Mouse (Mus musculus) limb, embryonic 14.5 days (tissue): ENCODE results near the gene Slc22a20. TPM values are rescaled to one million over a fixed set of nuclear protein-coding genes. Genes with fewer than 3 reads are reported as not detected.

ENCODE experiments used
- ATAC-seq: fragments of 200-750 bp; cut with Nextera tagmentation; 2 replicates; pipeline ENCODE4 v1.8.0; 2017; ENCODE audit warnings: low read depth, moderate number of reproducible peaks, moderate TSS enrichment; ENCODE audit not compliant: low FRiP score
- DNase-seq: peaks from one replicate; pipeline ENCODE4 v3.0.0-alpha.2; 2015; ENCODE audit warnings: low spot score
- H3K27ac ChIP-seq: fragments of 300-500 bp; sonication (generic); replicated peaks from 2 replicates; pipeline ENCODE4 v1.5.1; 2014; ENCODE audit warnings: low read depth, mild to moderate bottlenecking, low read length, moderate library complexity, mixed read lengths
- H3K27me3 ChIP-seq: fragments of 300-500 bp; sonication (generic); 2 replicates; pipeline ENCODE4 v1.6.1; 2014; ENCODE audit warnings: low read length, mixed read lengths; ENCODE audit not compliant: control insufficient read depth, insufficient read depth
- H3K36me3 ChIP-seq: fragments of 300-500 bp; sonication (generic); 2 replicates; pipeline ENCODE4 v1.6.1; 2014; ENCODE audit warnings: mild to moderate bottlenecking, low read length, moderate library complexity, mixed read lengths; ENCODE audit not compliant: control insufficient read depth, insufficient read depth
- H3K4me1 ChIP-seq: fragments of 300-500 bp; sonication (generic); 2 replicates; pipeline ENCODE4 v1.6.1; 2014; ENCODE audit warnings: antibody characterized with exemption, low read length, mixed read lengths; ENCODE audit not compliant: control insufficient read depth, insufficient read depth
- H3K4me2 ChIP-seq: fragments of 300-500 bp; sonication (generic); replicated peaks from 2 replicates; pipeline ENCODE4 v1.6.1; 2014; ENCODE audit warnings: low read depth, mild to moderate bottlenecking, low read length, moderate library complexity; ENCODE audit not compliant: severe bottlenecking
- H3K4me3 ChIP-seq: fragments of 300-500 bp; sonication (generic); replicated peaks from 2 replicates; pipeline ENCODE4 v1.5.1; 2014; ENCODE audit warnings: low read length
- H3K9ac ChIP-seq: fragments of 300-500 bp; sonication (generic); 2 replicates; pipeline ENCODE4 v1.6.1; 2014; ENCODE audit warnings: mild to moderate bottlenecking, low read depth, low read length, moderate library complexity; ENCODE audit not compliant: severe bottlenecking
- H3K9me3 ChIP-seq: fragments of 300-500 bp; sonication (generic); 2 replicates; pipeline ENCODE4 v1.6.1; 2016; ENCODE audit warnings: low read length; ENCODE audit not compliant: control insufficient read depth
- POLR2A ChIP-seq: fragments of 200-500 bp; IDR thresholded peaks from 2 replicates; pipeline ENCODE4 v1.8.0; 2012; ENCODE audit warnings: inconsistent platforms, mild to moderate bottlenecking, moderate library complexity, borderline replicate concordance; ENCODE audit not compliant: insufficient read depth, insufficient read length; ENCODE audit errors: extremely low read depth
- WGBS: fragments of 180-500 bp; shearing (Covaris S2); extraction: QIAGEN DNeasy Blood & Tissue Kit; methylation state at CpG from one replicate; pipeline ENCODE4 v1.1.7; 2014; 5-methylcytosine and 5-hydroxymethylcytosine counted together
- polyA plus RNA-seq, 2 experiments: library from polyadenylated mRNA; depleted of rRNA in 1 of 2; stranded (reverse) in 1 of 2; unstranded in 1 of 2; fragments of >200 nt; fragmentation: Nextera tagmentation in 1 of 2; extraction: Ambion mirVana in 1 of 2; gene quantifications; 2 replicates each; pipeline versions ENCODE4 v1.2.1 to v1.2.3; 2012 to 2014

The Slc22a20 gene
- polyA plus RNA-seq, 2 experiments: not detected

DNA sequence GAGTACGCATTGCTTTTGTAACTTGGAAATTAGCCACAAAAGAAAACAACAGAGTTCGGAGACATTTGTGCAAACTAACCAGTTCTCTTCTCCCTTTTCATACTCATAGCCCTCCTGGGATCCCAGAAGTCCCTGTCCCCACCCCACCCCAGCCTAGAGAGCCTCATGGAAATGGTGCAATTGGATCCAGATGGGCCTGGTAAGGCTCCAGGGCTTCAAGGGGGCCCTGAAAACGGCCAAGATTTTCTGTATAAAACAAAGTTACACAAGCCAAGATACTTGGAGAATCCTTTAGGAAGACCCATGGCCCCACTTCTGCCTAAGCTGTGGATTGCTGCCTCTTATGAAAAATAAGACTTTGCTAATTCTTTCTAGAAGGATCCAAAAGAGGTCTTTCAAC lies 8.2 kb downstream of the Slc22a20 start:
- WGBS: 47% methylated on average over 3 of the region's 3 CpGs
- no peaks in the 10 kb centered on the region for H3K9me3 ChIP-seq
- H3K4me3 ChIP-seq: no peak overlapping the region
- no peak for ATAC-seq
- no peaks in the 10 kb centered on the region for H3K4me1 ChIP-seq
- H3K27me3 ChIP-seq: no peaks in the 10 kb centered on the region
- no peak overlapping the region for H3K9ac ChIP-seq
- no peaks in the 10 kb centered on the region for H3K36me3 ChIP-seq
- TF ChIP-seq POLR2A: no peak
- no peak overlapping the region for H3K4me2 ChIP-seq
- peak; percentile 54 for DNase-seq
- H3K27ac ChIP-seq: peak overlapping the region; percentile 11; the same call in 1 of the 2 replicates

DNA sequence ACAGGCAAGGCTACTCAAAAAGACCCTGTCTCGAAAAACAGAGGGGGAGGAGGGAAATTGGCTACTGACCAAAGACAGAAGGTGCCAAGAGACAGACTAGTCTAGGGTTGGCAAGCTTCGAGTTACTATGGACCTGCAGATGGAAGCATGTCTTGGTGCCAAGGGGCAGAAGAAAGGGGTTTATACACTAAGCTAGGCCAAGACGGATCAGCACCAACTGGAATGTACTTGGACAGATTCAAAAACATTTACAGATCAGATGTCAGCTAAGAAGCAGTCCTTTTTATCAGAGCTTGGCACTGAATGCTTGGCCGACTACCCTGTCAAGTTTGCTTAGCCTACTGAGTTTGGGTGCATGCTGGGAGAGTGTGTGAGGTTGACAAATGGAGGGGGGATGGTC lies 10.3 kb downstream of the Slc22a20 start:
- ATAC-seq: no peak
- WGBS: 83% methylated on average over 4 of the region's 4 CpGs
- TF ChIP-seq POLR2A: no peak
- no peaks in the 10 kb centered on the region for H3K27me3 ChIP-seq
- no peak overlapping the region for H3K4me3 ChIP-seq
- H3K36me3 ChIP-seq: no peaks in the 10 kb centered on the region
- no peaks in the 10 kb centered on the region for H3K9me3 ChIP-seq
- H3K27ac ChIP-seq: no peak overlapping the region
- no peaks in the 10 kb centered on the region for H3K4me1 ChIP-seq
- DNase-seq: no peak
- no peak overlapping the region for H3K9ac ChIP-seq
- H3K4me2 ChIP-seq: no peak overlapping the region

DNA sequence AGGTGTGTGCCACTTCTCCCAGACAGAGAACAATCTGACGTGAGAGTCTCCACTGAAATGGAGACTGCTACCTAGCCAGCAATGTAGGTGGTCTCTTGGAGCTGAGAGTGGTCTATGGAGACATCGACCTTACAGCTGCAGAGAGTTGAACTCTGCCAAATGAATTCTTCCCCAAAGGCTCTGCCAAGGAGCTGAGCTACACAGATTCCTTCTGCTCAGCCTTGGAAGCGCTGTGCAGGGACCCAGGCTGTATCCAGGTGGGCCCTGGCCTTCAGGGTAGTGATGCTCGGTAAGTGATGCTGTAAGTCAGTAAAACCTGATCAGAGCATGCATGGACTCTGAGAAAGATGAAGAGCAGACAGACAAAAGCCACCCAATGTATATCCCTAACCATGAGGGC lies 10.8 kb downstream of the Slc22a20 start:
- no peak overlapping the region for H3K9ac ChIP-seq
- H3K4me2 ChIP-seq: no peak overlapping the region
- H3K4me3 ChIP-seq: no peak overlapping the region
- WGBS: 69% methylated on average over 4 of the region's 4 CpGs
- H3K4me1 ChIP-seq: no peaks in the 10 kb centered on the region
- H3K36me3 ChIP-seq: no peaks in the 10 kb centered on the region
- ATAC-seq: no peak
- no peak for TF ChIP-seq POLR2A
- no peaks in the 10 kb centered on the region for H3K9me3 ChIP-seq
- H3K27ac ChIP-seq: no peak overlapping the region
- DNase-seq: peak; percentile 27
- H3K27me3 ChIP-seq: no peaks in the 10 kb centered on the region

DNA sequence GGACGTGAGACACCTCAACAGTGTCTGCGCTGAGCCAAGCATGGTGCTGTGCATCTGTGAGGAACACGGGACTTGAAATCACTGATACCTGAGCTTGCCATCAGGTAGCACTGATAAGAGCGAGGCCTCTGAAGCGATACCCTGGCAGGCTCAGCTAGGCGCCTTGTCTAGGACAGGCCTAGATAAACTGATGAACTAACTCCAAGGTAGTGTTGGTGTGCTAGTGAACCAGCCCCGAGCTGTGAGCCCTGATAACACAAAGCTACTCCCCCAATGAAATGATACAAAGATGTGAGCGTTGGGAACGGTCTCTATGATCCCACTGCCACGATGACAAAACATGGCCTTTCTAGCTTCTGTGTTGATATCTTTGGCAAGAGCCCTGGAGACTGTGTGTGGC lies 18.3 kb downstream of the Slc22a20 start:
- H3K4me1 ChIP-seq: peaks cover 8% of the 10 kb centered on the region
- no peak overlapping the region for H3K4me3 ChIP-seq
- no peak for DNase-seq
- 90% methylated on average over 10 of the region's 10 CpGs for WGBS
- no peaks in the 10 kb centered on the region for H3K9me3 ChIP-seq
- H3K9ac ChIP-seq: no peak overlapping the region
- no peaks in the 10 kb centered on the region for H3K36me3 ChIP-seq
- no peak for TF ChIP-seq POLR2A
- no peak overlapping the region for H3K27ac ChIP-seq
- no peaks in the 10 kb centered on the region for H3K27me3 ChIP-seq
- no peak overlapping the region for H3K4me2 ChIP-seq
- ATAC-seq: no peak

DNA sequence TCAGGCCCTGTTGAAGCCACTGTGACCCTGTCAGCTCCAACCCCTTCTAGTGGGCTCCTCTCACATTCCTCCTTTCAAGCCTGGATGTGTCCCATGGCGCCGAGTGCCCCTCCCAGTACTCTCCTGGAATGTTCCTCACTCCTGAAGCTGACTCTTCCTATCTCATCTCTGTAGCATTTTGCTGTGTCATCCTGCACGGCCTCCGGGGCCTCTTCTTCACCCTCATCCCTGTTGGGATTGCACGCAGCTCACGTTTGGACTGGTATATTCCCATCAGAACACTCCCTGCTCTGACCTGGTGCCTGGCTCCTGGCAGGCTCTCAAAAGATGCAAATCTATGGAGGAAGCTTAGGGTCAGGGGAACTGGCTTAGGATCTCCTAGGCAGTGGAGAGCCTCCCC lies 19.2 kb downstream of the Slc22a20 start:
- no peaks in the 10 kb centered on the region for H3K9me3 ChIP-seq
- ATAC-seq (no peak), DNase-seq (no peak)
- no peak overlapping the region for H3K27ac ChIP-seq
- no peak for TF ChIP-seq POLR2A
- WGBS: 62% methylated on average over 6 of the region's 6 CpGs
- no peak overlapping the region for H3K9ac ChIP-seq
- H3K4me3 ChIP-seq: no peak overlapping the region
- no peaks in the 10 kb centered on the region for H3K36me3 ChIP-seq
- H3K27me3 ChIP-seq: no peaks in the 10 kb centered on the region
- H3K4me1 ChIP-seq: peaks cover 11% of the 10 kb centered on the region
- H3K4me2 ChIP-seq: no peak overlapping the region

DNA sequence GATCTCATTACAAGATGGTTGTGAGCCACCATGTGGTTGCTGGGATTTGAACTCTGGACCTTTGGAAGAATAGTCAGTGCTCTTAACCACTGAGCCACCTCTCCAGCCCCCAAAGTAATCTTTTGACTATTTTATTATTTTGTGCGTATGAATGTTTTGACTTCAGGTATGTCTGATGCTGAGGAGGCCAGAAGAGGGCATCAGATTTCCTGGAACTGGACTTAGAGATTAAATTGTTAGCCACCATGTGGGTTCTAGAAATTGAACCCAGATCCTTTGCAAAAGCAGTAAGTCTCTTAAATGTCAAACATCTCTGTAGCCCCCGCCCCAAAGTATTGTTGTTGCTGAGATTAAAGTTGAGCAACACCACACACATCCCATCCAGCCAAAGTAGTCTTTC lies 20.0 kb downstream of the Slc22a20 start:
- Histone ChIP-seq H3K4me1 (peaks cover 11% of the 10 kb centered on the region), H3K27ac (no peak overlapping the region), H3K4me3 (no peak overlapping the region), H3K36me3 (peaks cover 2% of the 10 kb centered on the region; the same call in 1 of the 2 replicates), H3K9me3 (no peaks in the 10 kb centered on the region), H3K27me3 (no peaks in the 10 kb centered on the region), H3K9ac (no peak overlapping the region), H3K4me2 (no peak overlapping the region)
- no peak for DNase-seq
- ATAC-seq: no peak
- no peak for TF ChIP-seq POLR2A
- WGBS: 91% methylated on average over 2 of the region's 2 CpGs
